Mouse (Mus musculus) cerebellum, postnatal 10 days (tissue): ENCODE results near the gene Fcgrt.
"Not testable (repeated sequence)": the region's sequence is repeated elsewhere in the genome, so short reads cannot be mapped to it uniquely, and the experiment has no call there.

Source experiments
- DNase-seq, 2 experiments: peaks; one replicate each; pipeline ENCODE4 v3.0.0; 2021; ENCODE audit warnings: mixed read lengths in 2 of 2

Fcgrt gene

DNA sequence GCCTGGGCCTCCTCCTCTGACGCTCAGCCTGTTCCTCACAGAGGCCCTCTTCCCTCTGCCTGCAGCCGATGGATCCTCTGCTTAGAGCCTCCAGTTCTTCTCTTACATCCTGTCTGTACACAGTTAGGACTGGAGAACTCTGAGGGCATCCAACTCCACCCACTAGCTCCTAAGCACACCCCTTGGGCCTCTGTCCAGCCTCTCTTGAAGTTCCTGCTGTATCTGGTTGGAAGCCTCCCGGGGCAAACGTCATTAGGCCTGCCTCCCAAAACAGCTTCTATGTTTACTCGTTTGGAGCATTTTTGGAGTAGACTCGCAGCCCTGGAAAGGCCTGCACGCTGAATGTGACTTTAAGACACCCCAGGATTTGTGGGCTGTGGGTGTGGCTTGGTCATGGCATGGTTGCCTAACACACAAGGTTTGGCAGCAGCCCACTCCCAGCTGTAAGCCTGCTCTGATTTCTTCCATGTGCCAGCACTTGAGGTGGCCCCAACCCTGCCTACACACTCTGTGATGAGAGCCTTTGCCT, at the start of gene Fcgrt:
Fcgrt (minus strand) TSS at position 200 of the 529 bp plus-strand sequence.
- peak; percentile 82 for DNase-seq

GRCm38 (mm10) chr7:45153052-45153451, 49.4 kb upstream of the Fcgrt start:
- not testable (repeated sequence) for DNase-seq

GRCm38 (mm10) chr7:45151303-45151702, 47.7 kb upstream of the Fcgrt start:
- DNase-seq = peak in 1 of 2 experiments; percentile 25

GRCm38 (mm10) chr7:45150321-45150720, 46.7 kb upstream of the Fcgrt start:
- DNase-seq = no peak

DNA sequence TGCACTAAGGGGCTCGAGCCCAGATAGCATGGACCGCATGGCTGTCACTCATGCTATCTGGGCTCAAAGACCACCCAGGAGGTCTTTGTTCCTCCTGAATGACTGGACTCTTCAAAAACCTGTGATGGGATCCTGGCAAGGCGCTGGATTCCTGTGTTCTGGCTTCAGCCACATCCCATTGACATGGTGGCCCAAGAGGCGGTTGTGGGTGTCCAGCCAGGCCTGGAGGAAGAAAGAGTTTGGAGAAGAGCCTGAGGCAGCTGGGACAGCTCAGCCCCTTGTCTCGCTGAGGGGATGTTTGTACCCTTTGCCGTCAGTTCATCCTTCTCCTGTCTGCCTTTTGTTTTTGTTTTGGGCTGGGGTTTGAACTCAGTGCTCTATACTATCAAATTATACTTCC, 45.9 kb upstream of the Fcgrt start:
- peak in 1 of 2 experiments; percentile 29 for DNase-seq

- peak in 1 of 2 experiments; percentile 7 for DNase-seq
Measured at GRCm38 (mm10) chr7:45148534-45149098, 45.0 kb upstream of the Fcgrt start.

DNA sequence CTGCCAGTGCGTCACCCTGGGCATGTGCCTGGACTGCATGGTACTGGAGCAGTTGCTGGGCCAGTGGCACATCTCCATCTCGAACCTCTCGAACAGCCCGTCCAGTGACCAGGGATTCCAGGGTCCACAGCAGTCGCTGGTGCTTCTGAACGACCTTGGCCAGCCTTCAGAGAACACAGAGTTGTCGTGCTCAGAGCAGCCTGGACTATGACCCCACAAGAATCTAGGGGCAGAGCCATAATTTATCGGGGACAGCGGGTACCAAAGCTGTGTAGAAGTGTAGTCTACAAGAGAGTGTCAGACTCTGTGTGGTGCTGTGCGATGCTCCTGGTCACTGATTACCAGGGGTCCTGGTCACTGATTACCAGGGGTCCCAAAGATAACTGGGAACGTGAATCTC, 44.2 kb upstream of the Fcgrt start:
- DNase-seq = no peak

DNA sequence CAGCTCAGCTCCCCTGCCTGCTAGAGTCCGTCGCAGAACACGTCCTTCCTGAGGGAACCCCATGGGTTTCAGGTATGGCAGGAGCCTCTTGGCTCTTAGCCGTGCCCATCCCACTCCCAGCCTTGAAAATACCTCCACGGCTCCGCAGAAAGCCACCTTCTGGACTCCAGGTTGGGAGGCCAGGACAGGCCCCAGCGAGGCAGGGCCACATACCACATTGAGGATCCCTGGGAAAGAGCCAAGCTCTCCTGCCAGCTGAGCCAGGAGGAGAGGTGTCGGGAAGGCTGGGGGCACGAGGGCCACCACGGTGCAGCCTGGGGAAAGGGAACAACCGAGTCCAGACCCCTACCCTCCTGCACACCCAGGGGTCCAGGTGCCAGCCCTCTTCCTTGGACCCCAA, 43.6 kb upstream of the Fcgrt start:
- peak in 1 of 2 experiments; percentile 9 for DNase-seq

DNA sequence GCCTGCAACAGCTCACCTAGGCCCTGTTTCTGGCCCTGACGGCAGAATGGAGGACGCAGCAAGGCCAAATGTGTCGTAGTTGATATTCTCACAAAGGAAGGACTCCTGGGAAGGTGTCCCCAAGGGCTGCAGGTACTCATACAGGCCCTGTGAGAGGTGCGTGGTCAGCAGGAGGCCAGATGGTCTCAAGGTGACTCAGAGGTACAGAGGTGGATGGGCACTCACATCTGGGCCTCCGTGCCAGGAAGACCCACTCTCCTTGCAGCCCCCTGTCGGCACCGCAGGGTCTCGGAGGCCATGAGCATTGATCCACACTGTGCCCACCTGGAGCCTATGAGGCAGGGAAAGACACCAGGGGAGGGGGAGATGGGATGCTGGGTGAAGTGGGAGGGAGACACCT, 41.8 kb upstream of the Fcgrt start:
- DNase-seq = no peak

DNA sequence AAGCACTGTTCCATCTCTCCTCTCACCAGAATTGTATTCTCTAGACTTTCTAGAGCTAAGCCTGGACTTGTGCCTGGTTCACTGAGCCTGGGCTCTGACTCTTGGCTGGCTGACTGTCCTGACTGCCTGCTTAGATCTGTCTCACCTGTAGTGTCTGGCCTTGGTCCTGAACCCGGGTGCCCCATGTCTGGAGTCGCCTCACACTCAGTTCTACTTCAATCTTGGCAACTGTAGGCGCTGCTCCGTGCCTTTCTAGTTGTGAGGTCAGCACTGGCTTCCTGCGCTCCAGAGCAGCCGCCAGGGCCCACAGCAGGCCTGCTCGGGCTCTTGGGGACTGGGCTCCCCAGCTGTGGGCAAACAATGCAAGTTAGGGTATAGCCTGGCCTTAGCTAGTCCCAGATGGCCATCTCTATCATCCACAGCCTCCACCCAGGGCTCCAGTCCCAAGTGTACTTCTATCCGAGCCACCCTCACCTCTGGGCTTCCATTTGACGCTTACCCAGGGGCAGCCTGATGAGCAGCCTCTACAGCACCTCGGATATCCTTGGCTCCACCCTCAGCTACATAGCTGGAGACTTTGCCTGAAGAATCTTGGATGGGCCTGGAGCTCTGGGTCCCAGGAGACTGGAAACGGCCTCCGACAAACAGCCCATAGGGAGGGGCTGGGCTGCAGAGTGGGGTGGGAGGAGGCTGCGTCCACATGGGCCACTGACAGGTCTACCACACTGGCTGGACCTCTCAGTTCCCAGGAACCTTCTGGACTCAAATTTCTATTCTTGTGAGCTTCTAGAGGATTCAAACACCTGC, 40.9 kb upstream of the Fcgrt start:
- DNase-seq = no peak

DNA sequence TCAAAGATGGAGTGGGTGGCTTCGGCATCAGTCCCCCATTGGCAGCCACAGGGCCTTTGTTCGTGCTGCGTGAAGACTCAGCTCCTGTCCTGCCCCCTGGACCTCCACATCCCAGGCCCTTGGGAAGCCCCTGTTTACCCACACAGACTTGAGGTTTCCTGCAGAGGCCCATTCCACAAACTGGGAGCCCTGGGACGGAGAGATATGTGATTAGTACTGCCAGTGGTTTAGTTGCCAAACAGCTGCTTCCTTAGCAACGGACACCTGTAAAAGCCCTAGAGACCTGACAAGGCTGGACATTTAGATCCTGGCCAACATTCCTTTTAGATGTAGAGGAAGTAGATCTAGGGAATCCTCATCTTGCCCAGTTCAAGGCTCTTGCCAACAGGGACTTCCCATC, 38.3 kb upstream of the Fcgrt start:
- DNase-seq = no peak

DNA sequence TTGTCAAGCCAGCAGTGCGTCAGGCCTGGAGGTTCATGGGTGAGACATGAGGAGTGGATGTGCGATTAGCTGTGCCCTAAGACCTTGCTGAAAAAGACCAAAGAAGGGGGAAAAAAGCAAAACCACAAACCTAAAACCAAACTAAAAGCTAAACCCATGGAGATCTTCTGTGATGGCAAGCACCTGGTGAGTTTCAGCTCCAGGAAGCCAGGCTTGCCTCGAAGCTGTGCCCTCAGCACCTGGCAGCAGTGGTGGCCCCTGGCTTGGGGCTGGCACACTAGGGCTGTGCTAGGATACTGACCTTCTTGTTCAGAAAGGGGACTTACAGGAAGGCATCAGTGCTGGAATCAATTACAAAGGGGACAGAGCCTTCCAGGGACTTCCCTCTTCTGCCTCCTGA, 37.7 kb upstream of the Fcgrt start:
- no peak for DNase-seq

DNA sequence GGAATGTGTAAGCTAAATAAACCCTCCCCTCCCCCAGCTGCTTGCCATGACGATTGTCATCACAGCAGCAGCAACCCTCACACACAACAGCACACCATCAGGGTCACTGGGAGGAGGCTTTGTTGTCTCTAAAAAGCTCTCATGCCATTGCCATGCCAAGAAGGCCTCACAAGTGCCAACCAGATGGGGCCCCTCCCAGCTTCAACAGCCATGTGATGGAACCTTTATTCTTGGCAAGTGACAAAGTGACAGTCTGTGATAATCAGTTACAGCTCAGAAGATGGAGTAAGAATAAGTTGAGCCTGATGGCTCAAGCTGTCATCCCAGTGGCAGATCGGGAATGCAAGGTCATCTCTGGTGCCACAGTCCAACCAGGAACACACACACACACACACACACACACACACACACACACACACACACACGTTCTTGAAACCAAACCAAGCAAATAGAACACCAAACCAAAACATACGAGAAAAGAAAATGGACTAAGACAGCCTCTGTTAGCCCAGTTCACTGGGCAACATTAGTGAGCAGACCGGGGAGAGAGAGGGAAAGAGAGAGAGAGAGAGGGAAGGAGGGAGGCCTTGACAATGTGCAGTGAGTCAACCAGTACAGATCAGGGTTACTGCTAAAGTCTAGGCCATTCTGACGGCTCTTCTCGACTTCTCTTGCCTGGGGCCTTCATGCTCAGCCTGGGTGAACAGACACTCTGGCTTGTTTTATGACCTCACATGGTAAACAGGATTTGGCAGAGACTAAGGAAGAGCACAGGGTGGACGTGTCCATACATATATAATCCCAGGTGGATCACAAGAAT, 36.5 kb upstream of the Fcgrt start:
- peak; percentile 75 to 79 for DNase-seq

- no peak for DNase-seq
Measured at GRCm38 (mm10) chr7:45138403-45138802, 34.8 kb upstream of the Fcgrt start.

- DNase-seq = no peak
Measured at GRCm38 (mm10) chr7:45137171-45138006, 33.7 kb upstream of the Fcgrt start.

DNA sequence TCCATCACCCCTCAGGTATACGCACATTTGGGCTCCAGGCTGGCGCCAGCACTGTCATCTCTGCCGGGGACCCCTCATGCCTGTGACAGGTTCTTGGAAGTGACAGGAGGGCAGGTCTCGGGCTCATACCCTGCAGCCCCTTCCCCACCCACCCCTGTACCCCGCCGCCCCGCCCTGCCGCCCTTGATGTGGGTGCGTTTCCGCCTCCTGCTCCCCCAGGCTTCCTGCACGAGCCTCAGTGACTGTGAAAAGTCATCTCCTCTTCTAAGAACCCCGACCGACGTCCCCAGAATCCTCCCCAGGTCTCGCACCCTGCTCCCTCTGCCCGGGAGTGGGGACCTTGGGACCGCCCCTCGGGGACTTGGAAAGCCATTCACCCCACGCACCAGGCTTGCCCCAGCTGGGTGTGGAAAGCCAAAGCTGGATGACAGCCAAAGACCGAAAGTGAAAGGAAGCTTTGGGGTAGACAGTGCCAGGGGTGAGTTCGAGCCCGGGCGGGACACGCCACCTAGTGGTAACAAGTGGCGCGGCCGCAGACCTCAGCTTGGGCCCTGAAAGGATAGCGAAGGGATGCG, 32.4 kb upstream of the Fcgrt start, which contains the start of the genes Gm45713 and Flt3l:
Gm45713 (minus strand) TSS at position 239 of the 575 bp plus-strand sequence.
Flt3l (minus strand) TSS at position 440 of the 575 bp plus-strand sequence.
- peak; percentile 93 to 96 for DNase-seq

DNA sequence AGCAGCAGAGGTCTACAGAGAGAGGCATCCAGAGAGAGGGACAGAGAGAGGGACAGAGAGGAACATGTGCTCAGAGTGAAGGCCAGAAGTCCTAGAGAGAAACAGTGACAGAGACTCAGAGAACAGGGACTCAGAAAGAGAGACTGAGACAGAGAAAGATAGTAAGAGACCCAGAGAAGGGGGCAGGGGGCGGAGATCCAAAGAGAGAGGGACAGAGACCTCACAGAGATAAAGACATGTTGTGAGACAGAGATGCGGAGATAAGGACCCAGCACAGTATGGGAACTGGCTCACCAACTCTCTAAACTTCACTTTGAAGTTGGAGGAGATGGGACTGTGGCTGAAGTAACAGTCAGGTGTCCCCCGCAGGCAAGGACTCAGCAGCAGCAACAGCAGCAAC, 31.7 kb upstream of the Fcgrt start:
- DNase-seq = peak in 1 of 2 experiments; percentile 8

DNA sequence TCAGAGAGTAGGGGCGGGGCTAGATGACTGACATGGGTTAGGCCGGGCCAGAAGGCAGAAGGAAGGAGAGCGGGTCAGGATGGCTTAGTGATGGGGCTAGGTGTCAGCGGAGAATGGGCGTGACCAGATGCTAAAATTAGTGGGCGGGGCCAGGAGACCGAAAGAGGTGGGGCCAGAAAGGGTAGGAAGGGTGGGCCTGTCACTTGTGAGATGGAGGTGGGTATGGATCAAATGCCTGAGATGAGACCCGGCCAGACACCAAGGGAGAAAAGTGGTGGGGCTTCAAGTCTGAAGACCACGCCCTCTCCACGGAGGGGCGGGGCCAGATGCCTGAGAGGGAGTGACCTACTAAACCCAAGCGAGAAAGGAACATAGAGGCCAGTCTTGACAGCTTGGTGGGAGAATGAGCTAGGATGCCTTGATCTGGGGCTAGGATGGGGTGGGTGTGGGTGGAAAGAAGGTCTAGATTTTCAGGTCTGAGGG, 30.9 kb upstream of the Fcgrt start:
- peak in 1 of 2 experiments; percentile 21 for DNase-seq

DNA sequence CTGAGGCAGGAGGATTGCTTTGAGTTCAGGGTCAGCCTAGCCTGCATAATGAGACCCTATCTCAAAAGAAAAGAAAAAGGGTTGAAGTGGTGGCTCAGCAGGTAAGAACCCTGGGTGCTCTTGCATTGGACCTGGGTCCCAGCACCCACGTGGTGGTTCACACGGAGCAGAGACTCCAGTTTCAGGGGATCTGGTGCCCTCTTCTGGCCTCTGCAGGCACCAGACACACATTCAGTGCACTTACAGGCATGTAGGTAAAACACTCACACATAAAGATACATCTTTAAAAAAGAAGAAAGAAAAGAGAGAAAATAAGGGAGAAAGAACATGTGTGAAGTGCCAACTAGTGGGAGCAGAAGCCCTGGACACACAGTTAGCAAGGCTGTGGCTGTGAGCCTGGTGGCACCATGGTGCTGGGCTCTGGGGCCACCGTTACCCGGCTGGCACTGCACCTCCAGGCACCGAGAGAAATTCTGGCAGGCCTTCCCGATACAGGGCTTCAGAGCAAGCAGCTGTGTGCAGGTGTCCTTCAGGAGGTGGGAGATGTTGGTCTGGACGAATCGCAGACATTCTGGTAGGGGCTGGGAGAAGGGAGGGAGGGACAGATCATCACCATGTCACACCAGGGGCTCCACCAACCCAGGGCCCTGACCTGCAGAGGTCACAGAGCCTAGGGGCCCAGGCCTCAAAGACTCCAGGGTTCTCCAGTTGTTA, 30.0 kb upstream of the Fcgrt start:
- DNase-seq = peak in 1 of 2 experiments; percentile 24

DNA sequence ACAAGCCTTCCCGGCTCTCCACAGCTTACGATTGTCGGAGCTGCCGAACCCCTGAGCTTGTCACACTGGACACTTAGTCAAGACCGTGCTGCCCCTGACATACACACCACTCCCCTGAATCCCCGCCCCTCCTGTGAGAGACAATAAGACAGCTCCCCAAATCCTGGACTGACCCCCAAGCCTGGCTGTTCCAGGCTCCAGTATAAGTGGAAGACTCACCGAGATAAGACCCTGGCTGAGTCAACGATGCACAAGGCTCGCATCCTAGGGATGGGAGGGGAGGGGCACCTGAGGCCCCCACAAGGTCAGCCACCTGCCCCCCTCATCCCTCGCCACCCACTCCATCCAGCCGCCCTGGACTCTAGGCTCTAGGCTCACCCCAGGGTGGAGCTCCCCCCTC, 28.2 kb upstream of the Fcgrt start:
- peak in 1 of 2 experiments; percentile 7 for DNase-seq
